28 mouse cellular contexts compared by ENCODE assay signal in genomic region chr14:21341195-21341594, GRCm38 (mm10).
"Had no signal": no experiment of that assay in that cellular context is flagged by ENCODE, and none has a peak within 500 bp of the region (broad histone marks: within the 10 kb centered on the region; RNA-seq: fewer than 3 reads in every experiment).

No protein-coding gene starts in this region.

- H3K4me2 ChIP-seq: heart, embryonic 12.5 days; hindbrain, embryonic 12.5 days; hindbrain, embryonic 14.5 days; intestine, embryonic 15.5 days; limb, embryonic 12.5 days; liver, embryonic 11.5 days; liver, embryonic 13.5 days; liver, embryonic 15.5 days had no signal

- H3K36me3 ChIP-seq: heart, embryonic 10.5 days; hindbrain, embryonic 10.5 days; hindbrain, embryonic 12.5 days; intestine, embryonic 15.5 days; limb, embryonic 12.5 days; liver, embryonic 15.5 days had no signal

- DNase-seq: gastrocnemius, adult 2 months; gastrocnemius, postnatal 10 days; gastrocnemius, postnatal 25 days; heart, adult 18-20 months; heart, postnatal 10 days; heart, postnatal 4 days; kidney, adult 18-20 months; kidney, adult 8-10 months; kidney, postnatal 10 days; kidney, postnatal 25 days; kidney, postnatal 4 days; liver; liver, embryonic 13.5 days; liver, postnatal 0 days had no signal

- H3K4me3 ChIP-seq: gastrocnemius, adult 2 months; heart, embryonic 10.5 days; heart, embryonic 12.5 days; hindbrain, embryonic 10.5 days; hindbrain, embryonic 12.5 days; intestine, embryonic 15.5 days; layer of hippocampus, adult 2 months; limb, embryonic 10.5 days; limb, embryonic 12.5 days; liver, embryonic 13.5 days; liver, embryonic 15.5 days had no signal

- ATAC-seq: hindbrain, embryonic 16.5 days; inflammation-experienced regulatory T-cells, adult 6 months; intestine, embryonic 15.5 days; intestine, postnatal 0 days; liver, postnatal 0 days had no signal

- H3K9ac ChIP-seq: heart, embryonic 12.5 days; hindbrain, embryonic 12.5 days; hindbrain, embryonic 14.5 days; intestine, embryonic 15.5 days; limb, embryonic 12.5 days; liver, embryonic 13.5 days; liver, embryonic 15.5 days; liver, postnatal 0 days had no signal

- H3K9me3 ChIP-seq: heart, embryonic 10.5 days; heart, embryonic 12.5 days; hindbrain, embryonic 10.5 days; hindbrain, embryonic 12.5 days; intestine, embryonic 15.5 days; limb, embryonic 10.5 days; limb, embryonic 12.5 days; liver, embryonic 13.5 days; liver, embryonic 15.5 days had no signal

- H3K27ac ChIP-seq: gastrocnemius, adult 2 months; heart, embryonic 10.5 days; hindbrain, embryonic 10.5 days; hindbrain, embryonic 12.5 days; hindbrain, embryonic 14.5 days; intestine, embryonic 15.5 days; layer of hippocampus, adult 2 months; limb, embryonic 10.5 days; limb, embryonic 12.5 days; liver, embryonic 13.5 days; liver, embryonic 15.5 days had no signal

- H3K27me3 ChIP-seq: heart, embryonic 12.5 days; hindbrain, embryonic 12.5 days; intestine, embryonic 15.5 days; limb, embryonic 12.5 days; liver, embryonic 13.5 days; liver, embryonic 15.5 days had no signal

- H3K4me1 ChIP-seq: hindbrain, embryonic 10.5 days; hindbrain, embryonic 12.5 days; intestine, embryonic 15.5 days; liver, embryonic 13.5 days; liver, embryonic 15.5 days had no signal
